Mouse (Mus musculus) CH12.LX (cell line): ENCODE data around the gene Spsb4.
"Not testable (repeated sequence)": the region's sequence is repeated elsewhere in the genome, so short reads cannot be mapped to it uniquely, and the experiment has no call there.

Experiments
- CTCF ChIP-seq, 2 experiments: IDR thresholded peaks in 1 of 2; conservative IDR thresholded peaks in 1 of 2; 2 replicates each; pipeline ENCODE4 v1.5.1; 2011 to 2012; ENCODE audit warnings: low read depth in 2 of 2, low read length in 2 of 2, improper control_type of control experiment in 1 of 2, inconsistent platforms in 1 of 2, mild to moderate bottlenecking in 1 of 2, moderate library complexity in 1 of 2
- EP300 ChIP-seq: IDR thresholded peaks from 2 replicates; pipeline ENCODE4 v1.6.1; 2011; ENCODE audit warnings: low read length, improper control_type of control experiment
- NELFE ChIP-seq: IDR thresholded peaks from 2 replicates; pipeline ENCODE4 v1.6.1; 2011; ENCODE audit warnings: low read depth, low read length, improper control_type of control experiment

DNA sequence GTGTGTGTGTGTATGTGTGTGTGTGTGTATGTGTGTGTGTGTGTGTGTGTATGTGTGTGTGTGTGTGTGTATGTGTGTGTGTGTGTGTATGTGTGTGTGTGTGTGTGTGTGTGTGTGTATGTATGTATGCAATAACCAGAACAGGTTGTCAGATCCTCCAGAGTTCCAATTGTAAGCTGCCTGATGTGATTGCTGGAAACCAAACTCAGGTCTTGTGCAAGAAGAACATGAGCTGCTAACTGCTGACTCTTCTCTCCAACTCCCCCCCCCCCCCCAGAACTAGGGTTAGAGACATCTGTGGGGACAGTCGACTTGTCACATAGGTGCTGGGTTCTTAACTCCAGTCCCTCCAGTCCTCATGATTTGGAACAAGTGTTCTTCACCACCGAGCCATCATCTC, 82.2 kb downstream of the Spsb4 start:
- TF ChIP-seq EP300; CTCF (conservative IDR thresholded peaks at IDR 0.05 in 1 of 2, IDR thresholded peaks at IDR 0.05 in 1 of 2; ENCODE audit: low read depth in 2 of 2, low read length in 2 of 2); NELFE: not testable (repeated sequence)
